Mouse (Mus musculus): ENCODE measurements around the gene Nme4.

Gene Nme4

GRCm38 (mm10) chr17:26066488-26067020, 28.8 kb downstream of the Nme4 start:
- no peak for DNase-seq (ENCODE audit: low read depth, low spot score)

- no peak for DNase-seq (ENCODE audit: low read depth, low spot score)
Observed at GRCm38 (mm10) chr17:26064916-26065315, 30.5 kb downstream of the Nme4 start.

GRCm38 (mm10) chr17:26057787-26058567, 37.4 kb downstream of the Nme4 start:
- no peak for DNase-seq (ENCODE audit: low read depth, low spot score)

- DNase-seq (ENCODE audit: low read depth, low spot score) = no peak
Observed at GRCm38 (mm10) chr17:26057278-26057677, 38.1 kb downstream of the Nme4 start.

GRCm38 (mm10) chr17:26055164-26055563, 40.2 kb downstream of the Nme4 start:
- DNase-seq (ENCODE audit: low read depth, low spot score) = no peak

- DNase-seq (ENCODE audit: low read depth, low spot score) = no peak
Observed at GRCm38 (mm10) chr17:26054133-26054845, 41.1 kb downstream of the Nme4 start.

- no peak for DNase-seq (ENCODE audit: low read depth, low spot score)
Observed at GRCm38 (mm10) chr17:26052706-26053105, 42.7 kb downstream of the Nme4 start.

- DNase-seq (ENCODE audit: low read depth, low spot score) = no peak
Observed at GRCm38 (mm10) chr17:26052074-26052473, 43.3 kb downstream of the Nme4 start.

GRCm38 (mm10) chr17:26048118-26048517, 47.3 kb downstream of the Nme4 start:
- no peak for DNase-seq (ENCODE audit: low read depth, low spot score)

- no peak for DNase-seq (ENCODE audit: low read depth, low spot score)
Observed at GRCm38 (mm10) chr17:26046253-26046997, 49.0 kb downstream of the Nme4 start.

GRCm38 (mm10) chr17:26045285-26045684, 50.1 kb downstream of the Nme4 start:
- DNase-seq (ENCODE audit: low read depth, low spot score) = no peak

GRCm38 (mm10) chr17:26043249-26043636, 52.2 kb downstream of the Nme4 start:
- no peak for DNase-seq (ENCODE audit: low read depth, low spot score)

GRCm38 (mm10) chr17:26042599-26043248, 52.7 kb downstream of the Nme4 start:
- no peak for DNase-seq (ENCODE audit: low read depth, low spot score)
